Mouse (Mus musculus): Measurements from ENCODE around the gene Gm7694.

Gene Gm7694

DNA sequence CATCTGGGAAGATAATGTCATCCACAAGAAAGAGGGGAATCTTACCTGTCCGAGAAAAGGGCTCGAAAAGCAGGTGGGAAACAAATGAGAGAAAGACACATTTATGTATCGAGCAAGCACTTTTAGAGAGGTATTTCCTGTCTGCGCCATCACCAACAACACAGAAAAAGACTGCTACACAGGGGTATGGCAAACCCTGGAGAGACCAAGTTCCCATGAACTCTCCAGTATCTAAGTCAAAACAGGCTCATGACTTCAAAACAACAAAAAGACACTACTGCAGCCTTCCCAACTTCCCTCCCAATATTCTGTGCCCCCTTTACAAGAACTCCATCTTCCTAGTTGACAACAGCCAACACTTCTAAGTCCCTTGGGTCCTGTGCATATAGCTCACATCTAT is at the start of gene Gm7694:
Gene Gm7694 (minus strand): TSS at position 101 of the 400 bp plus-strand sequence.
- no peak for DNase-seq (ENCODE audit: low read depth, low spot score)

GRCm38 (mm10) chr1:170353335-170353734 is 47.2 kb upstream of the Gm7694 start:
- no peak for DNase-seq (ENCODE audit: low read depth, low spot score)

- DNase-seq (ENCODE audit: low read depth, low spot score), result no peak
Observed at GRCm38 (mm10) chr1:170351080-170351479, 44.9 kb upstream of the Gm7694 start.

DNA sequence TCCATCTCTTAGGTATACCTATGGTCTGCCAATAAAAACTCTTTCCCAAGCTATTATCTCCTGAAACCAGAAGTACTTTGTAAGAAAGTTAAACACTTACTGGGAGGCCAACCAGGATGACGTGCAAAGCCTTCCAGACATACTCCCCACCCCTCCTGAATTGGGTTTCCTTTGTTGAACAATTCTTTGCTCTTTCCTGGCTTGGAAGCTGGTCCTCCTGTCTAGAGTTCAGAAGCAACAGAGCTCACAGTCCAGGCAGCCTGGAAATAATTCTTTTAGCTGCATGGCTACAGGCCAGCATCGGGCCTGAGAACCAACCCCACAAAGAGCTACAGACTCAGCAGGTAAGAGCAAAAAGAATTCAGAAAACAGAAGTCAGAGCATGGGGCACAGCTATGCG is 40.1 kb upstream of the Gm7694 start:
- no peak for DNase-seq (ENCODE audit: low read depth, low spot score)

GRCm38 (mm10) chr1:170343906-170344305 is 37.8 kb upstream of the Gm7694 start:
- DNase-seq (ENCODE audit: low read depth, low spot score), result no peak

DNA sequence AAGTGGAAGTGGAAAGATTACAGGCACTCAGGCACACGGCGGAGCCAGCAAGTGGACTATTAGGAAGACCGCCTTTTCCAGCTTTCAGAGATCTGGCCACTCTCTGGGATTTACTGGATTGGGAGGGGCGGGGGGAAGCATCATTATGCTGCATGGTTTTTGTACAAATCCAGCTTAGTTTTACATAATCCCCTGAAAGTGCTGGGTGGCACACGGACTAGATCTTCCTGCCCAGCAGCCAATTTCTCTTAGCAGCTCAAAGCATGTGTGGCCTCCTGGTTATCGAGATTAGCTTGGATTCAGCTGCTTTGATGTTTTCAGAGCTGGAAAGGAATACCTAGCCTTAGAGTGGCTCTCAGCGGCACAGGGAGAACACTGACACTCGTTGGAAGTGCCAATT is 36.9 kb upstream of the Gm7694 start:
- DNase-seq (ENCODE audit: low read depth, low spot score), result no peak

DNA sequence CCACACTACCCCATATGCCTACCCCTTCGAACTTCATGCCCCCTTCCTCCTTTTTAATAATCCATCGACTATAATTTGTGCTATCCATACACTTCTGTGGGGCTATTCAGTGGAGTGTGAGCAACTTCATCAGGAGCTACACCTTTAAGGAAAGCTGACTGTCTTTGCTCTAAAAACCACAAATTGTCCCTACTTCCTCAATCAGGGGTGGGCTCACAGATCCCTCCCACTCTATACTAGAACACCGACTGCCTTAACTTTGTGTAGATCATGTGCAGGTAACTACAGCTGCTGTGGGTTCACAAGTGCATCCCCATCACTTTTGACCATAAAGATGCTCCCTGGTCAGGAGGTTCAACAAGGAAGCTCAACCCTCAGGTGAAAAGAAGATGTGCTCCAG is 33.8 kb upstream of the Gm7694 start:
- no peak for DNase-seq (ENCODE audit: low read depth, low spot score)

- no peak for DNase-seq (ENCODE audit: low read depth, low spot score)
Observed at GRCm38 (mm10) chr1:170332775-170333174, 26.6 kb upstream of the Gm7694 start.

DNA sequence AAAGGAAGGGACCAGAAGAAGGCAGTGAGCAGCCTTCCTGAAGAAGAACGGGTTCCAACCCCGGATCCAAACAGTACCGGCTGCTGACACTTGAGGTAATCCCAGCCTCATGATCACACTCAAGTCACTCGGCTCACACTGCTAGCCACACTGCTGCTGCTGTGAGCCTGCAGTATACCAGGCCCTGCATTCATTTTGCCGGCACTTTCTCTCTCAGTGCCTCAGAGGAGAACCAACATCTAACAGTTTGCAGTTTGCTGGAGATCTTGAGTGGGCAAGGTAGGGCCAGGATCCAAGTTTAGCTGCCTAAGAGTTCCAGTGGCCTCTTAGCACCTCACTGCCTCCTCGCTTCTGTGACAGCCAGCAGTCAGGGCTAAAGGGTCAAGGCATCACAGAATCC is 25.8 kb upstream of the Gm7694 start:
- no peak for DNase-seq (ENCODE audit: low read depth, low spot score)

DNA sequence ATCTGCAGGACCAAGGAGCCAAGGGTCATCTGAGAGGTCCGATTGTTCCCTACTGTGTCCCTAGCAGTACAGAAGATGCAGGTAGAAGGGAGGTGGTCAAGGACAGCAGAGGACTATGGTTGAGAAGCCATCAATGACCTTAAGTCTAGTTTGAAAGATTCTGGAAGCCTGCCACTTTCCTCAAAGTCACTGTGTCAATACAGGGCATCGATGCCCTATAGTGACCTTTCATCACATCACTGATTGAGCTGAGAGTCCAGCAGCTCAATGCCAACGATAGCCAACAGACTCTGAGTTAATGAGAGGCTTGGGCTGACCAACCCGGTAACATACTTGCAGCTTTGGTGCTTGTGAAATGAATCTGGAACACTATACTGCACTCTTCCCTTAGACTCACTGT is 19.1 kb upstream of the Gm7694 start:
- no peak for DNase-seq (ENCODE audit: low read depth, low spot score)

DNA sequence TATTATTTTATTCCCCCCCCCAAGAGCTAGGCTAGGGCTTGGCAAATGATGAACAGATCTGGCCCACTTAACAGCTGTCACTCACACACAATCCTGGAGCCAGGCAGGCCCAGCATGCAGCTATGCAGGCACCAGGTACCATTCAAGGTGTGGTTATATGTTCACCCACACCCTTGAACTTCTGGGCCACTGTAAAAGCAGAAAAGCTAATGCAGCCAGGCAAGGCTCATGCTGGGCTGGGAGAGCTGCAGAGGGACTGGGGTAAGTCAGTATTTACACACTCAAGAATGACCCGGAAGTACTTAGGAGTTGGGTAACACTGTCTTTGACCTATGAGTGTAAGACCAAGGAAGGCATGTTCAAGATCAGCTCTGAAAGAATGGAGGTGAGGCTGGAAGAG is 18.2 kb upstream of the Gm7694 start:
- DNase-seq (ENCODE audit: low read depth, low spot score), result no peak

- no peak for DNase-seq (ENCODE audit: low read depth, low spot score)
Observed at GRCm38 (mm10) chr1:170323001-170323400, 16.9 kb upstream of the Gm7694 start.

- no peak for DNase-seq (ENCODE audit: low read depth, low spot score)
Observed at GRCm38 (mm10) chr1:170322046-170322445, 15.9 kb upstream of the Gm7694 start.

GRCm38 (mm10) chr1:170311431-170311830 is 5.3 kb upstream of the Gm7694 start:
- DNase-seq (ENCODE audit: low read depth, low spot score), result no peak

GRCm38 (mm10) chr1:170308503-170308902 is 2.4 kb upstream of the Gm7694 start, which contains the start of gene Spata46:
Gene Spata46, plus strand, starts transcription at chr1:170308803.
- no peak for DNase-seq (ENCODE audit: low read depth, low spot score)

- DNase-seq (ENCODE audit: low read depth, low spot score), result no peak
Observed at GRCm38 (mm10) chr1:170305002-170305401, 1.1 kb downstream of the Gm7694 start.

DNA sequence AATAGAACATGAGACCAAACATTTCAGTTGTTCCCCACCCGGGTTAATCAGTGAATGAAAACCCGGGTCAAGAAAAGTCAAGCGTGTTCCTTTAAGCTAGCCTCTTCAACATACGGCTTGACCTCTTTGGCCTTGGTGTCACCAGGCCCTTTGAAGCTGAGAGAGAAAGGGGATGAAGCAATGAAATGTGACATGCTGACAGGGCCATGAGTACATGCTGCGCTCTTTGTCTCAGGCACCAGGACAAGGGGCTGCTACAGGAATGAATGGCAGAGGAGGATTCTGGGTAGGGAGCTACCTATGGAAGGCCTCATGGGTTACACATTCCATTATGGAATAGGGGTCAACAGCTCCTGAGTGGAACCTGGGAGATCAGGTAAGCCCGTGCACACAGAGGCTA is 3.0 kb downstream of the Gm7694 start:
- DNase-seq (ENCODE audit: low read depth, low spot score), result no peak

GRCm38 (mm10) chr1:170302456-170302855 is 3.7 kb downstream of the Gm7694 start:
- DNase-seq (ENCODE audit: low read depth, low spot score), result no peak

DNA sequence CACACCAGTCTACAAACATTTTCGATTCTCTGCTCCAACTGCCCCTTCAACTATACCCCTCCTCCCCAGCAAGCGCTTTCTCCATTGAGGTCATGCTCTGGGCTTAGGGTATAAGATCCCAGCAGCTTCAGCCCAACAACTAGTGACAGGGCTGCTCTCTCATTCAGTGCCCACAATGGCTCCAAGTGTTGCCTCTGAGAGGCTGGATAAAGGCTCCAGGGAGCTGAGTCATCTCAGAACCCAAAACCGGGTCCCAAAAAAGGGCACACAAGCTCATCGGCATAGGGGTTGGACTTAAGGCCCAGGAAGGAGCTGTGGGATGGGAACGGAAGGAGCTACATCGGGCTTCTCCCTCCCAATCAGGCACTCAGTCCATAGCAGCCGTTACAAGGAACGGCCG is 4.4 kb downstream of the Gm7694 start:
- DNase-seq (ENCODE audit: low read depth, low spot score), result no peak

GRCm38 (mm10) chr1:170299496-170299895 is 6.6 kb downstream of the Gm7694 start:
- no peak for DNase-seq (ENCODE audit: low read depth, low spot score)

- DNase-seq (ENCODE audit: low read depth, low spot score), result no peak
Observed at GRCm38 (mm10) chr1:170294786-170295570, 11.2 kb downstream of the Gm7694 start.

- no peak for DNase-seq (ENCODE audit: low read depth, low spot score)
Observed at GRCm38 (mm10) chr1:170293257-170293656, 12.9 kb downstream of the Gm7694 start.

GRCm38 (mm10) chr1:170292239-170292951 is 13.7 kb downstream of the Gm7694 start:
- DNase-seq (ENCODE audit: low read depth, low spot score), result no peak
